Mouse (Mus musculus): ENCODE measurements around the gene Scel.
A peak's percentile ranks its signal among the peaks of the same experiment; 100 is the strongest.
"Not testable (repeated sequence)": the region's sequence is repeated elsewhere in the genome, so short reads cannot be mapped to it uniquely, and the experiment has no call there.

Scel gene

GRCm38 (mm10) chr14:103512802-103513472, at the start of gene Scel:
TSS of gene Scel (plus strand) at chr14:103513342.
- DNase-seq (ENCODE audit: low read depth), result no peak

DNA sequence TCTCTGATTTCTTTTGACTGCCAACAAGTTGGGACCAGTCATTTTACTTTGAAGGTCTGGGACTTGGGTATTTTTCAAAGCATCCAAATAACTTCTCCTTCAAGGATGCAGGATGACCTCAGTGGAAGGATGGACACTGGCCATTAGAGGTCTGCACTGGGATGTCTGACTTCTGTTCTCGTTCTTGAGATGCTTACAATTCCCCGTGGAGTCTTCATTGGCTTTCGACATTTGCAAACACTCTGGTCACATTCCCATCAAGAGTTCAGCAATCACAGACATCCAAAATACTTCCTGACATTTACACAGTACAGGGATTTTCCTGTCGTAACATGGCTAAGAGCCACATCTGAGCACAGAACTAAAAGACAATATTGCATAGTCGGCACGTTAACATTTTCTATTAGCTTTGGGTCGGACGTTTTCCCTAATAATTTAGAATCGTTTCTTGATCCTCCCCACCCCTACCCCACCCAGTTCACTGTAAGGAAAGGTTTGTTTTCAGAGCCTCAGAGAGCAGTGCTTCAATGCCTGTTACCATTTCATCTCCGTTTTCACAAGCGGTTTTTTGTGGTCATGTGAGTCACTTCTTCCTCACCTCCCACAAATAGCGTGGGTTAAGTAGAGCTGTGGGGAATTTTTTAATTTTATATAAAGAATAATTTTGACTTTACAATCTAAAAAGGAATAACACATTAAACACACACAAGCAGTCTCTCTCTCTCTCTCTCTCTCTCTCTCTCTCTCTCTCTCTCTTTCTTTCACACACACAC, 44.3 kb upstream of the Scel start:
- no peak for DNase-seq (ENCODE audit: low read depth)

- DNase-seq (ENCODE audit: low read depth), result peak; percentile 60
Measured at GRCm38 (mm10) chr14:103469464-103470015, 43.6 kb upstream of the Scel start.

- DNase-seq (ENCODE audit: low read depth), result no peak
Measured at GRCm38 (mm10) chr14:103471074-103471778, 41.9 kb upstream of the Scel start.

DNA sequence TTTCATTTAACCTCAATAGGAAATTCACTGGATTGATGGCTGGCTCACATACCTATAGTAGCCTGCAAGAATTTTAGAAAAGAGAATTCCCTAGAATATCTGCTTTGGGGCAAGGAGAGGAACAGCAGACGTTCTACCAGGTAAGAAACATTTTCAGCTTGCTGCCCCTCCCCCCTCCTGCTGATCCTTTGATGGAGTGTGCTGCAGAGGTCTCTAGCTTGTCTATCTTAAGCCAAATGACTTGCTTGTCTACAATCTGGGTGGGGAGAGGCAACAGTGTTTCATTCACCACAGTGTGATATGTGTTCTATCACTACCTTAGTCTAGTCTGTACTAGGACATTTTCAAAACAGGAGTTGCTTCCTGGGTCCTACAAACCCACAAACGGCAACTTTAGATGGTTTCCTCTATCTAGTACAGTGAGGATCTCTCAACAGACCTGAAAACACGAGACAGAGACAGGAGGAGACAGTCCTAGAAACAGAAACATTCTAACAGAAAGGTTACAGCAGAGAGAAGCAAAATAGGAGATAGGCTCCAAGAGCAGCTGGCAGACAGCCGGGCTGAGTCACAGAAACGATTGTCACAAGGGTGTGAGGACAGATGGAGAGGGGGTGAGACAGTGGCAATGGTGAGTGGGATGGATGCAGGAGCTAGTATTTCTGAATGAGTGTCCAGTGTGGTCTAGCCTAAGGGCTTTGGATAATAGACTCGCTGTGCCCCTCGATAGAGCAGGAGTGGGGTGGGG, 41.2 kb upstream of the Scel start:
- no peak for DNase-seq (ENCODE audit: low read depth)

DNA sequence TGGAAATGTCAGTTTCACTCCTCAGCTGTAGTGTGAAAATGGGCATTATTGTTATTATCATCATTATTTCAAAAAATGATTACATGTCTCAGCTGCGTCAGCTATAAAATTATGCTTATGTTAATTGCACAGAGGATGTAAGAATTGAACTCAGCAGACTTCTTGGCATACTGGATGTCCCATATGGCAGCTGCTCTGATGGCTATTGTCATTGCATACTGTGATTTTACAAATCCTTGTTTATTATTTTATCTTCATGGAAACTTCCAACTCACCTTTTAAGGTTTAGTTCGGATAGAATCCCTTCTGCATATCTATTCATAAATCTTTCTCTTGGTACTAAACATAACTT, 40.6 kb upstream of the Scel start:
- DNase-seq (ENCODE audit: low read depth), result no peak

- DNase-seq (ENCODE audit: low read depth), result no peak
Measured at GRCm38 (mm10) chr14:103475312-103475711, 37.8 kb upstream of the Scel start.

GRCm38 (mm10) chr14:103476232-103476631, 36.9 kb upstream of the Scel start:
- not testable (repeated sequence) for DNase-seq (ENCODE audit: low read depth)

DNA sequence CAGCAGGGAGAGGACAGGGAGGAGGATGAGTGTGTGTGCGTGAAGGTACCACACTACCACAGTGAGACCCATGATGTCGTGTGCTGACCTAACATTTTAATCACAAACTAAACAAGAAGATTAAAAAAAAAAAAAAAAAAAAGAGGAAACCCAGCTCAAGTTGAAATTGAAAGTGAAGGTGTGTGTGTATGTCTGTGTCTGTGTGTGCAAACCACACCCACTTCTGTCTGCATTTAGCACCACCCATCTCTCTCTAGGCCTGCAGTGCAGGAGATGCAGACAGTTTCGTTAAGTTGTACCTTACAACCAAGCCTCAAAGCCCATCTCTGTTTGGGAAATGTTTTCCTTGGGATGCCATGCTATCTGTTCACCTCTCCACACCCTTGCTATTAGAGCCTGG, 35.9 kb upstream of the Scel start:
- DNase-seq (ENCODE audit: low read depth), result no peak

DNA sequence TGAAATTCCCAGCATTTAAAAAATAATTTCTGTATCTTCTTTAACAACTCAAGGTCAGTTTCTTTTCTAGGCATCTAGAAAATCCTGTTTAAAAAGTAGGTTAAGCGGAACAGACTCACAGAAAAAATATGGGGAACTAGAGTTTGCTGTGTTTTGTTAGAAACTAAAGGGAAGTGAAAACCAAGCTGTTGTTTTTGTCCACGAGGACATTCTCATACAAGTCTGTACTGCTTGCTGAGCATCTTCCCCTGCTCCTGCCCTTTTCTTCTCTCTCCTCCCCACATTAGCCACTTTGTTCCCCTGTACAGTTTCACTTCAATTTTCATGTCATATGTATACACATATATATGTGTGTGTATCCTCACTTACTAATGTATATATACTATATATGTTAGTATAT, 35.2 kb upstream of the Scel start:
- DNase-seq (ENCODE audit: low read depth), result no peak

DNA sequence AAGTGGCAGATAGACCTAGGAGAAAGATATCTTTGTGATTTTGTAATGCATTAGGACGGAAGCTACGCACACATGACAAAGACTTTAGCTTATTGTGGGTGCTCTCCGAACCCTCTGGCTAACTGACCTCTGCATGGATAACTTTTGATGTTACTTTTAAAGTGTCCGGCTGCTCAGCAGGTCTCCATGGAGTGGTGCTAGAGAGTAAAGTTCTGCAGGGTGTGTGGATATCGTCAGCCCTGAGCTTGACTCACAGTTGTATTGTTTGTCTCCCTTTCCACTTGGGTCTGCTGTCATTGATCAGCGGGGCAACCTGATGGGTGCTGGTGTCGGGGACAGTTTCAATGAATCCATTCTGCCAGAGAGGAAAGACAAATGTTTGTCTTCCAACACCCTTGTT, 33.7 kb upstream of the Scel start:
- DNase-seq (ENCODE audit: low read depth), result no peak

GRCm38 (mm10) chr14:103481514-103481913, 31.6 kb upstream of the Scel start:
- DNase-seq (ENCODE audit: low read depth), result no peak

- DNase-seq (ENCODE audit: low read depth), result no peak
Measured at GRCm38 (mm10) chr14:103485671-103486070, 27.5 kb upstream of the Scel start.

DNA sequence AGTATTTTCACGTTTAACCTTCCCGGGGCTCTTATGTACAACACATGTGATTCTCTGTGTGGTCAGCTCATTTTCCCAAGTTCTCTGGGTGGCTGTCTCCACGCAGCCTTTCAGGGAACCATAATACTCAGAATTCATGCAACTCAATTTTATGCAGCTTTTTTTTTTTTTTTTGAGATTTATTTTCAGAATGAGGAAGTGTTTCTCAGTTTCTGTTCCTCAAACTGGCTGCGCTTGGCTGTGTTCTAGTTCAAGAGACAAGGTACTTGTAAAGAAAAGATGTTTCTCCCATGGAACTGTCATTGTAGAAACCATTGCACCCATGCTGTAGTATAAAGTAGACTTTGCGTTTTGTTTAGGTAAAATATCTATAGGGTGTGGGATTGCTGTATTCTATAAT, 26.2 kb upstream of the Scel start:
- DNase-seq (ENCODE audit: low read depth), result no peak

DNA sequence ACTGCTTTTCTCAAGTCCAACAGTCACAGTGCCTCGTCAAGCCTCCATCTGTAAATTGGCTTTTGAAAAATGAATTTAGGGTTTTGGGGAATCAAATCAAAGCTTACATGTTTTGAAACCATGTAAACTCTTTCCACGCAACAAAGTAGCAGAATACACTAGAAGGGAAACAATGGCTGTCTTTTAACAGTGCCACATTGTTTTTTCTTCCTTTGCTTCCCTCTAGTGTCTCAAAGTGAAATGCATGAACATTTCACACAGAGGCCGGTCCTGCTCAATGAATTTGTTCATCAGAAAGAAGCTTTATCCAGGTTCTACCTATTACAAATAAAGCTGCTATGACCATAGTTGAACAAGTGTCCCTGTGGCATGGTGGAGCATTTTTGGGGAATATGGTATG, 24.5 kb upstream of the Scel start:
- DNase-seq (ENCODE audit: low read depth), result no peak

DNA sequence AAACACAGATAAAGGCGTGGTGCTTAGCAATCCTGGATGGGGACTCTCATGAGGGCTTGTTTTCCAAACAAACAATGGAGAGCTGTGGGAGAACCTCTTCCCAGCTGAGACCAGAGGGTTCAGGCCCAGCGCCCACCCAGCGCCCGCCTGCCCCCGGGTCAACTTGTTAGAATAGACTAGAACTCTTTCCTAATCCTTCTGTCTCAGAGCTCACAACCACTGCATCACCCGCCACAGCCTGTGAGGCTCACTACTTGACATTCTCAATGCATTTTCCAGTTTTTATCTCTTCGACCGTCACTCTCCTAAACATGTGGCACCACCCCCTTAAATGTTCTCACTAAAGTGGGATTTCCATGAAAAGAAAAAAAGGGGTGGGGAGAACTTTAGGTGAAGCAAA, 14.9 kb upstream of the Scel start:
- DNase-seq (ENCODE audit: low read depth), result no peak

DNA sequence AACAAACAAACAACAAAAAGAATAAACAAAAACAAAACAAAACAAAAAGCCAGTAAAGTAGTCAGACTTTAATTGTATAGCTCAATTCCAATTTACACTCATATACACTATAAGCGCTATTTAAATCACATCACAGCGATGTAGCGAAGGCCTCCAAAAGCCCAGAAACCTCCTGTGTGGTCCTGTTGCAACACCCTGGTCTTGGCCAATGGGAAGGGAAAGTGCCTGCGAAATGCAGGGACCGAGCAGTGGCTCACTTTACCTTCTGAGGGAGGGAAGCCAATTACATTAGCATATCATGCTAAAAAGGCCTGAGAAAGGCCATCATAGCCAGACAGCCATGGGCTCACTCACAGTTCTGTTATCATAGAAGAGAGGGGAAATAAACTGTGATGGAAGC, 14.5 kb upstream of the Scel start:
- DNase-seq (ENCODE audit: low read depth), result no peak

DNA sequence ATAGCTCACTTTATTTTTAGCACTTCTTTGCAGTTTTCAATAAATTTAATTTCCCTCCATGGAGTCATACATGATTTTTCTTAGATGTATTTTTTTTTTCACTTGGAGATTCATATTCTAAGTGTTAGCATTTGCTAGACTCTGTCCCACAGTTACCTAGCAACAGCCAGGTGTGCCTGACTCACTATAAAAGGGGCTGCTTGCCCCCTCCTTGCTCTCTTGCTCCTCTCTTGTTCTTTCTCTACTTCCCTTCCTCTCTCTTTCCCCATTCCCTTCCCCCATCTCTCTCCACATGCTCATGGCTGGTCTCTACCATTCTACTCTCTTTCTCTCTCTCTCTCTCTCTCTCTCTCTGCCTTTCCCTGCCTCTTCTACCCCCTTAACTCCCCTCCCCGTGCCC, 14.1 kb upstream of the Scel start:
- no peak for DNase-seq (ENCODE audit: low read depth)

DNA sequence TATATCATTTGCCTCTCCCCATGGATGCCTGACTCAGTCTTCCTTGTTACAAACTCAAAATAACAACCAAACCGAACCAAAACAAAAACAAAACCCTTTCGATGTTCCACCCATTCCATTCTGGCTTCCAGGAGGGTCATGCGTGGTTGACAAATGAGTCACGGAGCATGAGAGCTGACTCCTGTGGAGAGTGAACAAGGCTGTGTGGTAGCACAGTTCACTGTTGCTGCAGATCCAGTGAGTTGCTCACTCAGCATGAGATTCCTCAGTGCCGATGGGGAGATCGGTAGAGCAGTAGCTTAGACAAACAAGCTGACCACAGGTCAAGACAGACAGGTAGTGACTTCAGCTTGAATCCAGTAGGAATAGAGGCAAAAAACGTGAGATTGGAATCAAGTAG, 12.8 kb upstream of the Scel start:
- no peak for DNase-seq (ENCODE audit: low read depth)

- no peak for DNase-seq (ENCODE audit: low read depth)
Measured at GRCm38 (mm10) chr14:103500941-103501340, 12.2 kb upstream of the Scel start.

DNA sequence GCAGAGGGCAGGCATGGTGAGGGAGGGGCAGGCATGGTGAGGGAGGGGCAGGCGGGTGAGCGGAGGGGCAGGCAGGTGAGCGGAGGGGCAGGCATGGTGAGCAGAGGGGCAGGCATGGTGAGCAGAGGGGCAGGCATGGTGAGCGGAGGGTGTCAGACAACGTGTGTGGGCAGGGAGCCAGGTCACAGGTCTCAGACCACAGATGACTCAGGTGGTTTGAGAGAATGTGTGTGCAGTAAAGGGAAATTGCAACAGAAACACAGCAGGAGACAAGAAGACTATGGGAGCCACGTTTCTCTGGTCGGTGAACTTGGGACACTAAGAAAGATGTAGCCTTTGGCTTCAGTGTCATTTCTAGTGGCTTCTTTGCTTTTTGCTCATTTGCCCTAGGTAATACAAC, 8.6 kb upstream of the Scel start:
- no peak for DNase-seq (ENCODE audit: low read depth)

GRCm38 (mm10) chr14:103509544-103509943, 3.6 kb upstream of the Scel start:
- no peak for DNase-seq (ENCODE audit: low read depth)
